Mouse (Mus musculus) brain, embryonic 14.5 days (tissue): ENCODE measurements around the gene Cep170b.

Source experiments
- CTCF ChIP-seq: fragments of 200-500 bp; IDR thresholded peaks from 2 replicates; pipeline ENCODE4 v1.5.1; 2012; ENCODE audit warnings: inconsistent platforms, mild to moderate bottlenecking, moderate library complexity, borderline replicate concordance; ENCODE audit not compliant: insufficient read depth, insufficient read length; ENCODE audit errors: extremely low read depth
- POLR2A ChIP-seq: fragments of 200-500 bp; IDR thresholded peaks from 2 replicates; pipeline ENCODE4 v1.6.1; 2012; ENCODE audit warnings: mild to moderate bottlenecking, inconsistent platforms, borderline replicate concordance; ENCODE audit not compliant: poor library complexity, insufficient read depth, insufficient read length, severe bottlenecking; ENCODE audit errors: extremely low read depth

DNA sequence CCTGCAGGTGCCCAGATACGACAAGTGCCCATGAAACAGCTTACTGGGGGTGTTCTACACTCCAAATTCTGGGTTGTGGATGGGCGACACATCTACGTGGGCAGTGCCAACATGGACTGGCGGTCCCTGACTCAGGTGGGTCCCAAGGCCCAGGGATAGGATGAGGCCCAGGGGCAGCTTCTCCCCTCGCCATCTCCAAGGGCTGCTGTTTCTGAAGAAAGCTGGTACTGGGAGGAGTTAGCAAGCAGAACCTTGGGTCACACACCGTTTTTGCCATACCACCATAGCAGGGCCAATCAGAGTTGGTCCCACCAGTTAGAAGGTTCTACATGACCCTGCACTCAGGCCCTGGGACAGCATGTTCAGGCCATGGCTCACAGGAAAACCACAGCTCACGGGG, 44.7 kb downstream of the Cep170b start:
- TF ChIP-seq POLR2A (no peak), CTCF (no peak)
